Mouse (Mus musculus): ENCODE data around the gene Hspg2.

Hspg2 gene

GRCm38 (mm10) chr4:137480191-137480992 lies 11.8 kb downstream of the Hspg2 start:
- DNase-seq (ENCODE audit: low spot score in 2 of 2): no peak

- no peak for DNase-seq (ENCODE audit: low spot score in 2 of 2)
Measured at GRCm38 (mm10) chr4:137480993-137481340, 12.4 kb downstream of the Hspg2 start.

- DNase-seq (ENCODE audit: low spot score in 2 of 2): no peak
Measured at GRCm38 (mm10) chr4:137481381-137482030, 12.9 kb downstream of the Hspg2 start.

- no peak for DNase-seq (ENCODE audit: low spot score in 2 of 2)
Measured at GRCm38 (mm10) chr4:137483871-137484270, 15.3 kb downstream of the Hspg2 start.

GRCm38 (mm10) chr4:137484586-137484985 lies 16.0 kb downstream of the Hspg2 start:
- DNase-seq (ENCODE audit: low spot score in 2 of 2): no peak

- no peak for DNase-seq (ENCODE audit: low spot score in 2 of 2)
Measured at GRCm38 (mm10) chr4:137485258-137485960, 16.8 kb downstream of the Hspg2 start.

GRCm38 (mm10) chr4:137486081-137487014 lies 17.8 kb downstream of the Hspg2 start:
- no peak for DNase-seq (ENCODE audit: low spot score in 2 of 2)

GRCm38 (mm10) chr4:137487286-137488000 lies 18.9 kb downstream of the Hspg2 start:
- no peak for DNase-seq (ENCODE audit: low spot score in 2 of 2)

GRCm38 (mm10) chr4:137488038-137488437 lies 19.5 kb downstream of the Hspg2 start:
- no peak for DNase-seq (ENCODE audit: low spot score in 2 of 2)

GRCm38 (mm10) chr4:137488571-137489303 lies 20.2 kb downstream of the Hspg2 start:
- no peak for DNase-seq (ENCODE audit: low spot score in 2 of 2)

- no peak for DNase-seq (ENCODE audit: low spot score in 2 of 2)
Measured at GRCm38 (mm10) chr4:137489996-137490395, 21.4 kb downstream of the Hspg2 start.

- no peak for DNase-seq (ENCODE audit: low spot score in 2 of 2)
Measured at GRCm38 (mm10) chr4:137492563-137492962, 24.0 kb downstream of the Hspg2 start.

- DNase-seq (ENCODE audit: low spot score in 2 of 2): no peak
Measured at GRCm38 (mm10) chr4:137493187-137493586, 24.6 kb downstream of the Hspg2 start.

GRCm38 (mm10) chr4:137494751-137495500 lies 26.4 kb downstream of the Hspg2 start:
- DNase-seq (ENCODE audit: low spot score in 2 of 2): no peak

GRCm38 (mm10) chr4:137495501-137496100 lies 27.0 kb downstream of the Hspg2 start:
- DNase-seq (ENCODE audit: low spot score in 2 of 2): no peak

GRCm38 (mm10) chr4:137497367-137497766 lies 28.8 kb downstream of the Hspg2 start:
- no peak for DNase-seq (ENCODE audit: low spot score in 2 of 2)

- no peak for DNase-seq (ENCODE audit: low spot score in 2 of 2)
Measured at GRCm38 (mm10) chr4:137497892-137498722, 29.5 kb downstream of the Hspg2 start.

Data from frontal cortex, postnatal 14 days (tissue).